Mouse (Mus musculus): ENCODE measurements around the gene Trak1.

GRCm38 (mm10) chr9:121295221-121295620 lies 2.1 kb upstream of the Trak1 start:
- TF ChIP-seq CTCF (IDR thresholded peaks at IDR 0.05; ENCODE audit: borderline replicate concordance, insufficient read depth, low read depth, low read length) (no peak), POLR2A (IDR thresholded peaks at IDR 0.05; ENCODE audit: borderline replicate concordance, insufficient read depth, low read length) (no peak)

Data from cerebellum, adult 2 months (tissue).